Mouse (Mus musculus) cortical plate, adult 2 months (tissue): ENCODE results near the gene Strn4.

Source experiments
- CTCF ChIP-seq: fragments of 200-500 bp; IDR thresholded peaks from 2 replicates; pipeline ENCODE4 v1.5.1; 2011; ENCODE audit warnings: mild to moderate bottlenecking, control low read depth, low read length; ENCODE audit not compliant: insufficient read depth; ENCODE audit errors: extremely low read depth
- POLR2A ChIP-seq: fragments of 200-500 bp; IDR thresholded peaks from 2 replicates; pipeline ENCODE4 v1.6.1; 2011; ENCODE audit warnings: mild to moderate bottlenecking, low read length, control low read depth; ENCODE audit not compliant: insufficient read depth; ENCODE audit errors: extremely low read depth

DNA sequence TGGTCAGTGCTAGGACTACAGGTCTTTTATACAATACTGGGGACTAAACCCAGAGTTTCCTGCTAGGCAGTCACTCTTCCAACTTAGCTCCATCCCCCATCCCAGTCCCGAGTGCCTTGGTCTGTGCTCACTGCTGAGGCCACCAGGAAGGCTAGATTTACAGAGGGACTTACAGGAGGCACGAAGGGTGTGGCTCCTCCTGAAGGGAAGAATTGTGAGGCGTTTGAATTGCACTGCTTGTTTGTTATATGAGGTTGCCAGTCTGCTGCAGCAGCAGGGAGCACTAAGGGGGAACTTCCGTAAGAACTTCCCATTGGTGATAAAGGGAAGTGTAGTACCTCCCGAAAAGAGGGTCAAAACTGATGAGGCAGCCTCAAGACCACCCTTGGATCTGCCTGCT is 64.9 kb downstream of the Strn4 start:
- TF ChIP-seq CTCF (no peak), POLR2A (no peak)
